Mouse (Mus musculus) embryo, embryonic 11.5 days (tissue): ENCODE measurements at regions not wholly inside any gene's neighbourhood (a gene's known extent, or its start where the extent isn't known, plus 50 kb on each side); places are given as distances from the start of the nearest gene placed in this dataset.
A peak's percentile ranks its signal among the peaks of the same experiment; 100 is the strongest.

Experiments used
- DNase-seq: peaks from one replicate; pipeline ENCODE4 v3.0.0-alpha.2; 2012; ENCODE audit warnings: low read depth, low spot score

GRCm38 (mm10) chr16:80196302-80196701, 1004.2 kb upstream of the Ncam2 start:
- no peak for DNase-seq

GRCm38 (mm10) chr16:80202811-80203210, 997.7 kb upstream of the Ncam2 start:
- DNase-seq: no peak

- DNase-seq: no peak
Measured at GRCm38 (mm10) chr16:80212769-80213168, 987.7 kb upstream of the Ncam2 start.

- DNase-seq: no peak
Measured at GRCm38 (mm10) chr16:80255441-80255840, 945.1 kb upstream of the Ncam2 start.

GRCm38 (mm10) chr16:80266151-80266617, 934.3 kb upstream of the Ncam2 start:
- peak; percentile 4 for DNase-seq

- DNase-seq: no peak
Measured at GRCm38 (mm10) chr16:80272291-80273123, 928.0 kb upstream of the Ncam2 start.
